Mouse (Mus musculus): ENCODE data around the gene Carm1. TPM values are rescaled to one million over a fixed set of nuclear protein-coding genes. Genes with fewer than 3 reads are reported as not detected.
A peak's percentile ranks its signal among the peaks of the same experiment; 100 is the strongest.

The Carm1 gene
- 7.0 and 9.3 TPM in 2 replicates for polyA plus RNA-seq (2015; fragmentation: Nextera tagmentation; extraction: Ambion mirVana)

- peaks cover 21% of the 10 kb centered on the region for H3K4me1 ChIP-seq (ENCODE audit: control insufficient read depth, low read depth, low read length)
- ATAC-seq (ENCODE audit: low read depth): no peak
- H3K4me3 ChIP-seq (ENCODE audit: low read depth, low read length): peak within 1 kb of the TSS; percentile 71
- H3K27me3 ChIP-seq (ENCODE audit: control insufficient read depth, insufficient read depth, low read depth, low read length): no peaks in the 10 kb centered on the region
- H3K9me3 ChIP-seq (replicated peaks; ENCODE audit: control insufficient read depth, low read length): no peaks in the 10 kb centered on the region
- peak within 1 kb of the TSS; percentile 98 for H3K9ac ChIP-seq (ENCODE audit: low read depth, low read length)
- 0% methylated on average over 18 of the region's 52 CpGs for WGBS (ENCODE audit: insufficient replicate concordance)
- H3K27ac ChIP-seq (ENCODE audit: low read length): peak within 1 kb of the TSS; percentile 94
- peaks cover 4% of the 10 kb centered on the region; the same call in 1 of the 2 replicates for H3K36me3 ChIP-seq (ENCODE audit: control insufficient read depth, insufficient read depth)
- peak within 1 kb of the TSS; percentile 94 for H3K4me2 ChIP-seq (ENCODE audit: low read depth, low read length)
Measured at GRCm38 (mm10) chr9:21546789-21547074, at the start of gene Carm1. Carm1 (plus strand) TSS chr9:21546894.

GRCm38 (mm10) chr9:21497050-21497542, 49.6 kb upstream of the Carm1 start:
- 94% methylated on average over 16 of the region's 16 CpGs for WGBS (ENCODE audit: insufficient replicate concordance)
- H3K27me3 ChIP-seq (ENCODE audit: control insufficient read depth, insufficient read depth, low read depth, low read length): no peaks in the 10 kb centered on the region
- no peak for ATAC-seq (ENCODE audit: low read depth)
- H3K4me2 ChIP-seq (ENCODE audit: low read depth, low read length): no peak overlapping the region
- no peak overlapping the region for H3K27ac ChIP-seq (ENCODE audit: low read length)
- H3K4me3 ChIP-seq (ENCODE audit: low read depth, low read length): no peak overlapping the region
- H3K9ac ChIP-seq (ENCODE audit: low read depth, low read length): no peak overlapping the region
- H3K4me1 ChIP-seq (ENCODE audit: control insufficient read depth, low read depth, low read length): no peaks in the 10 kb centered on the region
- H3K36me3 ChIP-seq (ENCODE audit: control insufficient read depth, insufficient read depth): peaks cover 18% of the 10 kb centered on the region
- H3K9me3 ChIP-seq (replicated peaks; ENCODE audit: control insufficient read depth, low read length): no peaks in the 10 kb centered on the region

- H3K27ac ChIP-seq (ENCODE audit: low read length): no peak overlapping the region
- H3K9ac ChIP-seq (ENCODE audit: low read depth, low read length): no peak overlapping the region
- H3K4me1 ChIP-seq (ENCODE audit: control insufficient read depth, low read depth, low read length): no peaks in the 10 kb centered on the region
- no peak overlapping the region for H3K4me2 ChIP-seq (ENCODE audit: low read depth, low read length)
- H3K4me3 ChIP-seq (ENCODE audit: low read depth, low read length): no peak overlapping the region
- WGBS (ENCODE audit: insufficient replicate concordance): 90% methylated on average over 2 of the region's 2 CpGs
- H3K9me3 ChIP-seq (replicated peaks; ENCODE audit: control insufficient read depth, low read length): no peaks in the 10 kb centered on the region
- no peak for ATAC-seq (ENCODE audit: low read depth)
- H3K36me3 ChIP-seq (ENCODE audit: control insufficient read depth, insufficient read depth): peaks cover 18% of the 10 kb centered on the region
- no peaks in the 10 kb centered on the region for H3K27me3 ChIP-seq (ENCODE audit: control insufficient read depth, insufficient read depth, low read depth, low read length)
Measured at GRCm38 (mm10) chr9:21497664-21498063, 49.0 kb upstream of the Carm1 start.

- no peaks in the 10 kb centered on the region for H3K27me3 ChIP-seq (ENCODE audit: control insufficient read depth, insufficient read depth, low read depth, low read length)
- peaks cover 20% of the 10 kb centered on the region for H3K36me3 ChIP-seq (ENCODE audit: control insufficient read depth, insufficient read depth)
- H3K4me1 ChIP-seq (ENCODE audit: control insufficient read depth, low read depth, low read length): no peaks in the 10 kb centered on the region
- no peak overlapping the region for H3K4me2 ChIP-seq (ENCODE audit: low read depth, low read length)
- no peak overlapping the region for H3K4me3 ChIP-seq (ENCODE audit: low read depth, low read length)
- no peak overlapping the region for H3K9ac ChIP-seq (ENCODE audit: low read depth, low read length)
- no peak overlapping the region for H3K27ac ChIP-seq (ENCODE audit: low read length)
- no peaks in the 10 kb centered on the region for H3K9me3 ChIP-seq (replicated peaks; ENCODE audit: control insufficient read depth, low read length)
- no peak for ATAC-seq (ENCODE audit: low read depth)
- WGBS (ENCODE audit: insufficient replicate concordance): 87% methylated on average over 12 of the region's 12 CpGs
Measured at GRCm38 (mm10) chr9:21498284-21498902, 48.3 kb upstream of the Carm1 start.

GRCm38 (mm10) chr9:21503352-21503751, 43.3 kb upstream of the Carm1 start:
- no peaks in the 10 kb centered on the region for H3K27me3 ChIP-seq (ENCODE audit: control insufficient read depth, insufficient read depth, low read depth, low read length)
- H3K4me1 ChIP-seq (ENCODE audit: control insufficient read depth, low read depth, low read length): no peaks in the 10 kb centered on the region
- no peak overlapping the region for H3K27ac ChIP-seq (ENCODE audit: low read length)
- no peaks in the 10 kb centered on the region for H3K9me3 ChIP-seq (replicated peaks; ENCODE audit: control insufficient read depth, low read length)
- peaks cover 35% of the 10 kb centered on the region for H3K36me3 ChIP-seq (ENCODE audit: control insufficient read depth, insufficient read depth)
- H3K9ac ChIP-seq (ENCODE audit: low read depth, low read length): no peak overlapping the region
- 84% methylated on average over 8 of the region's 8 CpGs for WGBS (ENCODE audit: insufficient replicate concordance)
- no peak overlapping the region for H3K4me3 ChIP-seq (ENCODE audit: low read depth, low read length)
- no peak for ATAC-seq (ENCODE audit: low read depth)
- H3K4me2 ChIP-seq (ENCODE audit: low read depth, low read length): no peak overlapping the region

GRCm38 (mm10) chr9:21505767-21506166, 40.9 kb upstream of the Carm1 start:
- Histone ChIP-seq H3K36me3 (ENCODE audit: control insufficient read depth, insufficient read depth) (peaks cover 24% of the 10 kb centered on the region), H3K4me2 (ENCODE audit: low read depth, low read length) (no peak overlapping the region), H3K27ac (ENCODE audit: low read length) (no peak overlapping the region), H3K9ac (ENCODE audit: low read depth, low read length) (no peak overlapping the region), H3K9me3 (replicated peaks; ENCODE audit: control insufficient read depth, low read length) (no peaks in the 10 kb centered on the region), H3K27me3 (ENCODE audit: control insufficient read depth, insufficient read depth, low read depth, low read length) (no peaks in the 10 kb centered on the region), H3K4me3 (ENCODE audit: low read depth, low read length) (no peak overlapping the region), H3K4me1 (ENCODE audit: control insufficient read depth, low read depth, low read length) (peaks cover 13% of the 10 kb centered on the region)
- ATAC-seq (ENCODE audit: low read depth): no peak

- H3K9me3 ChIP-seq (replicated peaks; ENCODE audit: control insufficient read depth, low read length): no peaks in the 10 kb centered on the region
- peaks cover 17% of the 10 kb centered on the region for H3K4me1 ChIP-seq (ENCODE audit: control insufficient read depth, low read depth, low read length)
- no peaks in the 10 kb centered on the region for H3K27me3 ChIP-seq (ENCODE audit: control insufficient read depth, insufficient read depth, low read depth, low read length)
- no peak for ATAC-seq (ENCODE audit: low read depth)
- 90% methylated on average over 15 of the region's 15 CpGs for WGBS (ENCODE audit: insufficient replicate concordance)
- H3K27ac ChIP-seq (ENCODE audit: low read length): no peak overlapping the region
- no peak overlapping the region for H3K9ac ChIP-seq (ENCODE audit: low read depth, low read length)
- H3K4me3 ChIP-seq (ENCODE audit: low read depth, low read length): no peak overlapping the region
- H3K36me3 ChIP-seq (ENCODE audit: control insufficient read depth, insufficient read depth): peaks cover 24% of the 10 kb centered on the region
- no peak overlapping the region for H3K4me2 ChIP-seq (ENCODE audit: low read depth, low read length)
Measured at GRCm38 (mm10) chr9:21507753-21508430, 38.8 kb upstream of the Carm1 start.

- peaks cover 18% of the 10 kb centered on the region for H3K36me3 ChIP-seq (ENCODE audit: control insufficient read depth, insufficient read depth)
- 66% methylated on average over 7 of the region's 7 CpGs for WGBS (ENCODE audit: insufficient replicate concordance)
- H3K27ac ChIP-seq (ENCODE audit: low read length): no peak overlapping the region; the same call in 1 of the 2 replicates
Measured at GRCm38 (mm10) chr9:21508871-21509404, 37.8 kb upstream of the Carm1 start.

More at GRCm38 (mm10) chr9:21508871-21509404, 37.8 kb upstream of the Carm1 start:
- Histone ChIP-seq H3K4me2 (ENCODE audit: low read depth, low read length) (peak overlapping the region; percentile 73), H3K9ac (ENCODE audit: low read depth, low read length) (peak overlapping the region; percentile 77; the same call in 1 of the 2 replicates), H3K27me3 (ENCODE audit: control insufficient read depth, insufficient read depth, low read depth, low read length) (no peaks in the 10 kb centered on the region), H3K4me3 (ENCODE audit: low read depth, low read length) (peak overlapping the region; percentile 82), H3K4me1 (ENCODE audit: control insufficient read depth, low read depth, low read length) (peaks cover 17% of the 10 kb centered on the region), H3K9me3 (replicated peaks; ENCODE audit: control insufficient read depth, low read length) (no peaks in the 10 kb centered on the region)
- ATAC-seq (ENCODE audit: low read depth): no peak

All from liver, embryonic 16.5 days (tissue).